Mouse (Mus musculus) ES-E14 (cell line): ENCODE measurements around the gene Ubxn10. TPM values are rescaled to one million over a fixed set of nuclear protein-coding genes. Genes with fewer than 3 reads are reported as not detected.

Experiments used
- DNase-seq: peaks from one replicate; pipeline ENCODE4 v3.0.0-alpha.2; 2013; ENCODE audit warnings: low read depth, low spot score
- H3K27ac ChIP-seq: 2 replicates; pipeline ENCODE4 v1.5.1; 2012; ENCODE audit warnings: low read depth, mild to moderate bottlenecking, low read length, moderate library complexity, mixed read lengths; ENCODE audit not compliant: poor library complexity, insufficient read depth, severe bottlenecking
- H3K36me3 ChIP-seq: 2 replicates; pipeline ENCODE4 v1.6.1; 2012; ENCODE audit warnings: mild to moderate bottlenecking, low read length, moderate library complexity, mixed read lengths; ENCODE audit not compliant: control insufficient read depth, poor library complexity, insufficient read depth, severe bottlenecking
- H3K4me1 ChIP-seq, 2 experiments: fragments of 150-350 bp in 1 of 2; sonication (generic) in 1 of 2; 2 replicates each; pipeline ENCODE4 v1.6.1; 2012; ENCODE audit warnings: low read length in 2 of 2, mild to moderate bottlenecking in 1 of 2, mixed read lengths in 1 of 2; ENCODE audit not compliant: control insufficient read depth in 2 of 2, insufficient read depth in 2 of 2, poor library complexity in 1 of 2
- H3K4me3 ChIP-seq, 2 experiments: fragments of 150-350 bp in 1 of 2; sonication (generic) in 1 of 2; 2 replicates each; pipeline ENCODE4 v1.5.1; 2012; ENCODE audit warnings: low read length in 2 of 2, low read depth in 1 of 2, mild to moderate bottlenecking in 1 of 2, mixed read lengths in 1 of 2; ENCODE audit not compliant: insufficient read depth in 1 of 2, poor library complexity in 1 of 2, severe bottlenecking in 1 of 2
- H3K9ac ChIP-seq: 2 replicates; pipeline ENCODE4 v1.6.1; 2012; ENCODE audit warnings: low read depth, mild to moderate bottlenecking, low read length, mixed read lengths; ENCODE audit not compliant: poor library complexity, insufficient read depth, severe bottlenecking
- H3K9me3 ChIP-seq: fragments of 150-350 bp; sonication (generic); 2 replicates; pipeline ENCODE4 v1.6.1; 2012; ENCODE audit warnings: low read depth, mild to moderate bottlenecking, low read length; ENCODE audit not compliant: control insufficient read depth, insufficient read depth
- CHD2 ChIP-seq: IDR thresholded peaks from 2 replicates; pipeline ENCODE4 v1.6.1; 2014; ENCODE audit warnings: mild to moderate bottlenecking, low read depth, low read length, inconsistent platforms
- HCFC1 ChIP-seq: IDR thresholded peaks from 2 replicates; pipeline ENCODE4 v1.6.1; 2012; ENCODE audit warnings: low read length, inconsistent platforms, borderline replicate concordance; ENCODE audit not compliant: insufficient read depth
- MAFK ChIP-seq: IDR thresholded peaks from 2 replicates; pipeline ENCODE4 v1.6.1; 2014; ENCODE audit warnings: mild to moderate bottlenecking, low read depth, low read length, inconsistent platforms; ENCODE audit not compliant: insufficient read depth
- ZC3H11A ChIP-seq: IDR thresholded peaks from 2 replicates; pipeline ENCODE4 v1.6.1; 2012; ENCODE audit warnings: low read depth, mild to moderate bottlenecking, inconsistent platforms, low read length, borderline replicate concordance
- ZNF384 ChIP-seq: IDR thresholded peaks from 2 replicates; pipeline ENCODE4 v1.6.1; 2012; ENCODE audit warnings: low read depth, low read length, inconsistent platforms
- in situ Hi-C, 2 experiments: fragments of 600-800 bp; cut with MboI; formaldehyde crosslinking; loops; one replicate each; pipeline ENCODE4 v1.15.1; 2025; ENCODE audit warnings: low sequenced_read_pairs in 2 of 2, inconsistent platforms in 1 of 2; ENCODE audit not compliant: unreplicated experiment in 2 of 2
- total RNA-seq: library from RNA; depleted of rRNA; stranded (reverse); fragments of 300-350 nt; gene quantifications from 2 replicates; pipeline ENCODE4 v1.2.3, GENCODE M21; 2012

Gene Ubxn10
- total RNA-seq, 1 experiment: 1.1 TPM

GRCm38 (mm10) chr4:138753608-138754007, 16.6 kb upstream of the Ubxn10 start:
- no peak for TF ChIP-seq HCFC1
- no peaks in the 10 kb centered on the region for H3K9me3 ChIP-seq
- H3K9ac ChIP-seq: no peak overlapping the region
- H3K36me3 ChIP-seq: no peaks in the 10 kb centered on the region
- no peaks in the 10 kb centered on the region for H3K4me1 ChIP-seq
- H3K4me3 ChIP-seq: no peak overlapping the region
- no peak overlapping the region for H3K27ac ChIP-seq
- in situ Hi-C loops: no loop called here
- no peak for DNase-seq

- Histone ChIP-seq H3K36me3 (no peaks in the 10 kb centered on the region), H3K9ac (no peak overlapping the region), H3K27ac (no peak overlapping the region), H3K4me1 (no peaks in the 10 kb centered on the region), H3K4me3 (no peak overlapping the region), H3K9me3 (no peaks in the 10 kb centered on the region)
- TF ChIP-seq MAFK: no peak
- peak; percentile 44 for TF ChIP-seq ZC3H11A
- in situ Hi-C loops: no loop called here
- peak; percentile 40 for DNase-seq
Observed at GRCm38 (mm10) chr4:138752603-138753002, 15.6 kb upstream of the Ubxn10 start.

- no peaks in the 10 kb centered on the region for H3K36me3 ChIP-seq
- no peak for TF ChIP-seq ZNF384
- TF ChIP-seq ZC3H11A: peak; percentile 73
- no peaks in the 10 kb centered on the region for H3K4me1 ChIP-seq
- DNase-seq: peak; percentile 46
- no peak overlapping the region for H3K4me3 ChIP-seq
- H3K27ac ChIP-seq: no peak overlapping the region
- no peak overlapping the region for H3K9ac ChIP-seq
- in situ Hi-C loops: loop anchor here in 1 of 2 experiments (10.0 kb wide), 1 partner anchor 106 kb away; no protein-coding TSS in a partner anchor
- H3K9me3 ChIP-seq: no peaks in the 10 kb centered on the region
Observed at GRCm38 (mm10) chr4:138748369-138749072, 11.6 kb upstream of the Ubxn10 start.

- no peak overlapping the region for H3K27ac ChIP-seq
- H3K4me1 ChIP-seq: no peaks in the 10 kb centered on the region
- DNase-seq: no peak
- no peak for TF ChIP-seq ZNF384
- no peak for TF ChIP-seq MAFK
- no peak for TF ChIP-seq CHD2
- TF ChIP-seq ZC3H11A: no peak
- TF ChIP-seq HCFC1: no peak
- no peak overlapping the region for H3K4me3 ChIP-seq
- in situ Hi-C loops: loop anchor here in 1 of 2 experiments (10.0 kb wide), 1 partner anchor 107 kb away; no protein-coding TSS in a partner anchor
- H3K9me3 ChIP-seq: no peaks in the 10 kb centered on the region
- H3K36me3 ChIP-seq: no peaks in the 10 kb centered on the region
- no peak overlapping the region for H3K9ac ChIP-seq
Observed at GRCm38 (mm10) chr4:138747851-138748250, 10.9 kb upstream of the Ubxn10 start.

DNA sequence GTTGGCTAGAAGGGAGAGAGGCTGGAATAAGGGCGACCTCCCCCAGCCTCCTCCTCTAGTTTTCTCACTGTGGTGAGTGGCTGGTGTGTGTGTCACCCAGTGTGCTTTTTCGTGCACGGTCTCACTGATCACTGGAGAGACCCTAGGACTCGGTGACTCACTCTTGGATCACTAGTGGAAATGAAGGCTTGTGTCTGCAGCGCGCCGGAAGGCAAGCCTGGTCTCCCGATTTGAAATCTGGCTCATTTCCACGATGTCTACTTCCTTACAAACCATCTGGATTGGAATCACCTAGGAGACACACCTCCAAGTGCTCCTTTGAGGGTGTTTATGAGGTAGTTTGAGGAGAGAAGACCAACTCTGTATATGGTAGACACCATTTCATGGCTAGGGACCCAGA, 9.9 kb upstream of the Ubxn10 start:
- Histone ChIP-seq H3K9me3 (no peaks in the 10 kb centered on the region), H3K27ac (no peak overlapping the region)
- no peak for DNase-seq

More for the DNA sequence above, 9.9 kb upstream of the Ubxn10 start:
- in situ Hi-C loops: loop anchor here in 1 of 2 experiments (10.0 kb wide), 1 partner anchor 108 kb away; no protein-coding TSS in a partner anchor
- Histone ChIP-seq H3K36me3 (no peaks in the 10 kb centered on the region), H3K9ac (no peak overlapping the region), H3K4me1 (no peaks in the 10 kb centered on the region), H3K4me3 (no peak overlapping the region)
- no peak for TF ChIP-seq ZNF384
